Mouse (Mus musculus): Measurements from ENCODE around the gene Gm49368.

DNA sequence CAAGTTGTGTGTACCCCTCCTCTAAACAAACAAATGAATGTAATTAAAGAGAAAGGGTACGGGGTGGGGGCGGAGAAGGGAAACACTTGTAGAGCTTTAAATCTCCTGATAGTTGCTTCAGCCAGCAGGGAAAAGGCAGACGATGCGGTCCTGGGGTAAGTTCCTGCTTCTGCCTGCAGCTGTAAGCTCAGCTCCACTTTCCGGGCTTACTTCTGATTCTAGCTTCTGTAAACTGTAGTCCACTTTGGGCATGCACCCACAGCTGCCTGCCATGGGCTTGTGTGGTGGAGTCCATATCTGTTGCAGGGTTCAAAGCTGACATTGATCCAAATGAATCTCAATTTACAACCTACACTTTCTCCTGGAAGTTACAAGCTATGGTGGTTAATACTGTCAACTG, 9.4 kb upstream of the Gm49368 start:
- TF ChIP-seq CTCF (IDR thresholded peaks at IDR 0.05; ENCODE audit: extremely low read depth, insufficient read length, insufficient replicate concordance, low read depth, low read length): no peak
- TF ChIP-seq POLR2A (IDR thresholded peaks at IDR 0.05; ENCODE audit: low read depth, low read length): no peak

Measured in small intestine, adult 2 months (tissue).